Mouse (Mus musculus) myocyte (in vitro differentiated cells): ENCODE data around the gene Pkd1. TPM values are rescaled to one million over a fixed set of nuclear protein-coding genes. Genes with fewer than 3 reads are reported as not detected.

Experiments used
- H3K27me3 ChIP-seq: one replicate; pipeline ENCODE4 v1.6.1; 2011; ENCODE audit not compliant: control insufficient read depth, insufficient read depth, insufficient read length
- H3K36me3 ChIP-seq: one replicate; pipeline ENCODE4 v1.6.1; 2011; ENCODE audit not compliant: control insufficient read depth, insufficient read depth
- H3K4me2 ChIP-seq: one replicate; pipeline ENCODE4 v1.6.1; 2011; ENCODE audit warnings: low read depth, control low read depth
- H3K4me3 ChIP-seq: one replicate; pipeline ENCODE4 v1.5.1; 2011; ENCODE audit warnings: mild to moderate bottlenecking, control low read depth, moderate library complexity
- H3K79me2 ChIP-seq: one replicate; pipeline ENCODE4 v1.6.1; 2011; ENCODE audit not compliant: control insufficient read depth, insufficient read depth
- H3ac ChIP-seq: one replicate; pipeline ENCODE4 v1.6.1; 2011; ENCODE audit not compliant: control insufficient read depth, insufficient read length
- CEBPB ChIP-seq: IDR thresholded peaks from 2 replicates; pipeline ENCODE4 v1.6.1; 2011; ENCODE audit warnings: mild to moderate bottlenecking, moderate library complexity; ENCODE audit not compliant: poor library complexity, insufficient read depth, severe bottlenecking
- E2F4 ChIP-seq: IDR thresholded peaks from one replicate; pipeline ENCODE4 v1.6.1; 2011; ENCODE audit warnings: mild to moderate bottlenecking, control low read depth, moderate library complexity; ENCODE audit not compliant: insufficient read depth
- MAX ChIP-seq: IDR thresholded peaks from one replicate; pipeline ENCODE4 v1.6.1; 2011; ENCODE audit warnings: low read depth, mild to moderate bottlenecking, control low read depth
- MYOD1 ChIP-seq, 3 experiments: IDR thresholded peaks; one replicate each; pipeline ENCODE4 v1.6.1; 2011; ENCODE audit warnings: control low read depth in 2 of 3, low read depth in 2 of 3, mild to moderate bottlenecking in 2 of 3, moderate library complexity in 1 of 3; ENCODE audit not compliant: insufficient read length in 2 of 3, control insufficient read depth in 1 of 3
- MYOG ChIP-seq, 3 experiments: IDR thresholded peaks; one replicate each; pipeline ENCODE4 v1.6.1; 2011; ENCODE audit warnings: control low read depth in 2 of 3, low read depth in 2 of 3, mild to moderate bottlenecking in 2 of 3; ENCODE audit not compliant: insufficient read length in 2 of 3, control insufficient read depth in 1 of 3, insufficient read depth in 1 of 3
- POLR2A ChIP-seq: IDR thresholded peaks from one replicate; pipeline ENCODE4 v1.6.1; 2011; ENCODE audit warnings: low read depth, mild to moderate bottlenecking, control low read depth, moderate library complexity; ENCODE audit not compliant: insufficient read length
- POLR2AphosphoS2 ChIP-seq: IDR thresholded peaks from one replicate; pipeline ENCODE4 v1.6.1; 2011; ENCODE audit warnings: low read depth, control low read depth; ENCODE audit not compliant: insufficient read length
- REST ChIP-seq: IDR thresholded peaks from one replicate; pipeline ENCODE4 v1.6.1; 2011; ENCODE audit warnings: mild to moderate bottlenecking, control low read depth, moderate library complexity; ENCODE audit not compliant: insufficient read depth, insufficient read length
- SRF ChIP-seq: IDR thresholded peaks from one replicate; pipeline ENCODE4 v1.6.1; 2011; ENCODE audit warnings: low read depth; ENCODE audit not compliant: control insufficient read depth, insufficient read length
- TCF12 ChIP-seq: IDR thresholded peaks from one replicate; pipeline ENCODE4 v1.6.1; 2011; ENCODE audit warnings: mild to moderate bottlenecking, control low read depth; ENCODE audit not compliant: poor library complexity, insufficient read depth, severe bottlenecking
- TCF3 ChIP-seq: IDR thresholded peaks from one replicate; pipeline ENCODE4 v1.6.1; 2011; ENCODE audit warnings: low read depth, control low read depth; ENCODE audit not compliant: insufficient read length
- USF1 ChIP-seq: IDR thresholded peaks from one replicate; pipeline ENCODE4 v1.6.1; 2011; ENCODE audit warnings: low read depth, mild to moderate bottlenecking, control low read depth, moderate library complexity
- polyA plus RNA-seq: library from polyadenylated mRNA; unstranded; fragments of >200 nt; fragmentation: generic; extraction: Trizol; gene quantifications from one replicate; pipeline ENCODE4 v1.2.1, GENCODE M21; 2012; ENCODE audit warnings: missing spikeins

Pkd1 gene
- polyA plus RNA-seq, 1 experiment, result 47.2 TPM

DNA sequence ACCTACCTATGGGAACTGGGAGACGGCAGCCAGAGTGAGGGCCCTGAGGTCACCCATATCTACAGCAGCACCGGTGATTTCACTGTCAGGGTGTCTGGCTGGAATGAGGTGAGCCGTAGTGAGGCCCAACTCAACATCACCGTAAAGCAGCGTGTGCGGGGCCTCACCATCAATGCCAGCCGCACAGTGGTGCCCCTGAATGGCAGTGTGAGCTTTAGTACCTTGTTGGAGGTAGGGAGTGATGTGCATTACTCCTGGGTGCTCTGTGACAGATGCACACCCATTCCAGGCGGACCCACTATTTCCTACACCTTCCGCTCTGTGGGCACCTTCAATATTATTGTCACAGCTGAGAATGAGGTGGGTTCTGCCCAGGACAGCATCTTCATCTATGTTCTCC is 24.2 kb downstream of the Pkd1 start:
- Histone ChIP-seq H3K4me2 (no peak overlapping the region), H3ac (no peak overlapping the region), H3K4me3 (no peak overlapping the region), H3K27me3 (no peaks in the 10 kb centered on the region), H3K79me2 (no peaks in the 10 kb centered on the region), H3K36me3 (peaks cover 20% of the 10 kb centered on the region)
- TF ChIP-seq POLR2AphosphoS2 (no peak), TCF3 (no peak), MYOG (IDR thresholded peaks at IDR 0.05; ENCODE audit: control insufficient read depth in 1 of 3, insufficient read depth in 1 of 3, insufficient read length in 2 of 3, low read depth in 2 of 3) (no peak), USF1 (no peak), E2F4 (no peak), TCF12 (no peak), MYOD1 (IDR thresholded peaks at IDR 0.05; ENCODE audit: control insufficient read depth in 1 of 3, insufficient read length in 2 of 3, low read depth in 2 of 3) (no peak)

DNA sequence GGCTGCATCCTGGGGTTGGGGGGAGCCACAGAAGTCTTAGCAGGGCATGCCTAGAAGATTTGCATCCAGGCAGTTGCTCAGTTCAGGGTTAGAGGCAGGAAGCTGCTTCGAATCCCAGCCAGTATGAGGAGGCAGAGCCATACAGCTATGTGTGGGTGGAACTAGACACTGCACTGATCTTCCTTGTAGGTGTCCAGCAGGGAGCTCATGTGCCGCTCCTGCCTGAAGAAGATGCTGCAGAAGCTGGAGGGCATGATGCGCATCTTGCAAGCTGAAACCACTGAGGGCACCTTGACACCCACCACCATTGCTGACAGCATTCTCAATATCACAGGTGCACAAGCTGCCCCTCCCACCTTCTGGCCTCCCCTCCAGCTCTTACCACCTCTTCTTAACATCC is 29.9 kb downstream of the Pkd1 start:
- H3K79me2 ChIP-seq, result no peaks in the 10 kb centered on the region
- H3K27me3 ChIP-seq, result no peaks in the 10 kb centered on the region
- peaks cover 27% of the 10 kb centered on the region for H3K36me3 ChIP-seq
- TF ChIP-seq POLR2AphosphoS2 (peak; percentile 54), SRF (no peak)
- H3K4me2 ChIP-seq, result no peak overlapping the region
- H3ac ChIP-seq, result no peak overlapping the region
- no peak overlapping the region for H3K4me3 ChIP-seq

DNA sequence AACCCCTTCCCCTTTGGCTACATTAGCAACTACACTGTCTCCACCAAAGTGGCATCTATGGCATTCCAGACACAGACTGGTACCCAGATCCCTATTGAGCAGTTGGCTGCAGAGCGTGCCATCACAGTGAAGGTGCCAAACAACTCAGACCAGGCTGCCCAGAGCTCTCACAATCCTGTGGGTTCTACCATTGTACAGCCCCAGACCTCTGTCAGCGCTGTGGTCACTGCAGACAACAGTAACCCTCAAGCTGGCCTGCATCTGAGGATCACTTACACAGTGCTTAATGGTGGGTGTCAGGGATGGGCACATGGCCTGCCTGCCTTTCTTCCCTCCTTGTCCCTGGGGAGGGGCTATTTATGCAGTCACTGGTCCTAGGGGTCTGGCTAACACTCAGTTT is 30.7 kb downstream of the Pkd1 start:
- H3K4me3 ChIP-seq, result no peak overlapping the region
- no peaks in the 10 kb centered on the region for H3K27me3 ChIP-seq
- H3ac ChIP-seq, result no peak overlapping the region
- TF ChIP-seq MYOD1 (IDR thresholded peaks at IDR 0.05; ENCODE audit: control insufficient read depth in 1 of 3, insufficient read length in 2 of 3, low read depth in 2 of 3) (no peak), POLR2AphosphoS2 (no peak), TCF3 (no peak), CEBPB (no peak), MAX (no peak), USF1 (no peak), MYOG (IDR thresholded peaks at IDR 0.05; ENCODE audit: control insufficient read depth in 1 of 3, insufficient read depth in 1 of 3, insufficient read length in 2 of 3, low read depth in 2 of 3) (no peak), POLR2A (no peak), E2F4 (no peak), TCF12 (no peak), SRF (no peak), REST (no peak)
- H3K79me2 ChIP-seq, result no peaks in the 10 kb centered on the region
- H3K36me3 ChIP-seq, result peaks cover 27% of the 10 kb centered on the region
- H3K4me2 ChIP-seq, result no peak overlapping the region

DNA sequence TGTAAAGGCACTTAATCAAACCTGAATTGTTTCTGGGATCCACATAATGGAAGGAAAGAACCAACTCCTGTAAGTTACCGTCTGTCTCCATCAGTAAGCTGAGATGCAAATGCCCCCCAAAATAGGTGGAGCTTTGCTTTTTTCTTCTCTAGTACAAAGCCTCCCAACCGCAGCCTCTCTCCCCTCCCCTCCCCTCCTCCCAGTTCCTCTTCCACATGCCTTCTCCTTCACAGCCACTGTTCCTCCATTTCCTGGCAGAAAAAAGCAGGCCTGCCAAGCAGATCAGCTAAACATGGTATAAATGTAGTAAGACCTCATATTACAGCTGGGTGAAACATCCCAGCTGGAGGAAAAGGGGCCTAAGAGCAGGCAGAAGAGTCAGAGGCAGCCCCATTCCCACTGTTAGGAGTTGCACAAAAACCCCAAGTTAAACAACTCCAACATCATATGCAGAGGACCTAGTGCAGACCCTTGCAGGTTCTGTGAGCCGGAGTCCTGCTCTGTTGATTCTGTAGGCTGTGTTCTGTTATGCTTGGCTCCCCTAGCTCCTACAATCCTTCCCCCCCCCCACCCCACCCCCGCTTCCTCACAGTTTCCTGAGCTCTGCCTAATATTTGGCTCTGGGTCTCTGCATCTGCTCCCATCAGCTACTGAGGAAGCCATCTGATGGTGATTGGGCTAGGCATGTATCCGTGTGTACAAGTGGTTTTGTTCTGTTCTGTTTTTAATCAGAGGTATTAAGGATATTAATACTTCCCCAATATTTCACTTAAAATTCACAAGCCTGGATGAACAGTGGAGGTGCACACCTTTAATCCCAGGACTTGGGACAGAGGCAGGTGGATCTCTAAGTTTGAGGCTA is 34.2 kb downstream of the Pkd1 start:
- no peak for TF ChIP-seq CEBPB
- no peak overlapping the region for H3ac ChIP-seq
- H3K27me3 ChIP-seq, result no peaks in the 10 kb centered on the region
- no peak overlapping the region for H3K4me2 ChIP-seq
- peaks cover 39% of the 10 kb centered on the region for H3K36me3 ChIP-seq
- no peak overlapping the region for H3K4me3 ChIP-seq
- no peaks in the 10 kb centered on the region for H3K79me2 ChIP-seq

DNA sequence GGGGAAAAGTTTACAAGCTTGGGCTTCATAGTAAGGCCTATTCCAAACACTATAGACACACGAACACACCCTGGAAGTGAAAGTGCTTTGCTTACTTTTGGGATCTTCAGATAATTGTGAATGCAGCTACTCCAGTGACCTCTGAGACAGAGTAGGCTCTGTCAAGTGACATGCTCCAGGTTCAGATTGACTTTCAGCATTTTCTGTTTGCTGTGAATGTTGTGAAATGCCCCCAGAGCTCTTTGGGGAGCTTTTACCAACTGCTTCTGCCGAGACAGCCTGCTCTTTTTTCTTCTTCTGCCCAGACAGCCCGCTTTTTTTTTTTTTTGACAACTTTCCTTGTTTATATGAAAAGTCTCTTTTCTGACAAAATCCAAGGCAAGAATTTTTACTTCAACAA is 34.9 kb downstream of the Pkd1 start:
- Histone ChIP-seq H3K4me3 (no peak overlapping the region), H3K79me2 (no peaks in the 10 kb centered on the region), H3K27me3 (no peaks in the 10 kb centered on the region), H3K4me2 (no peak overlapping the region), H3K36me3 (peaks cover 43% of the 10 kb centered on the region), H3ac (no peak overlapping the region)
- TF ChIP-seq REST (no peak), USF1 (no peak), POLR2AphosphoS2 (no peak), TCF3 (no peak), MYOG (IDR thresholded peaks at IDR 0.05; ENCODE audit: control insufficient read depth in 1 of 3, insufficient read depth in 1 of 3, insufficient read length in 2 of 3, low read depth in 2 of 3) (no peak), TCF12 (no peak), POLR2A (no peak), E2F4 (no peak), CEBPB (no peak), MYOD1 (IDR thresholded peaks at IDR 0.05; ENCODE audit: control insufficient read depth in 1 of 3, insufficient read length in 2 of 3, low read depth in 2 of 3) (no peak), MAX (no peak)
